Mouse (Mus musculus): Measurements from ENCODE around the gene Hc. TPM values are rescaled to one million over a fixed set of nuclear protein-coding genes. Genes with fewer than 3 reads are reported as not detected.

Hc gene
- polyA plus RNA-seq, 1 experiment from 2014 or later = 0.45 TPM

GRCm38 (mm10) chr2:35079166-35079565, 17.9 kb upstream of the Hc start:
- H3K4me3 ChIP-seq (replicated peaks) = no peak overlapping the region
- H3K4me1 ChIP-seq = no peaks in the 10 kb centered on the region
- ATAC-seq (ENCODE audit: low FRiP score) = no peak
- H3K9ac ChIP-seq = no peak overlapping the region
- H3K27me3 ChIP-seq = no peaks in the 10 kb centered on the region
- H3K9me3 ChIP-seq = no peaks in the 10 kb centered on the region
- H3K4me2 ChIP-seq = no peak overlapping the region
- no peaks in the 10 kb centered on the region for H3K36me3 ChIP-seq (replicated peaks)
- 71% methylated on average over 6 of the region's 6 CpGs for WGBS
- no peak overlapping the region for H3K27ac ChIP-seq

GRCm38 (mm10) chr2:35074328-35074727, 13.1 kb upstream of the Hc start:
- no peak overlapping the region for H3K9ac ChIP-seq
- H3K36me3 ChIP-seq (replicated peaks) = no peaks in the 10 kb centered on the region
- no peak overlapping the region for H3K27ac ChIP-seq
- no peak overlapping the region for H3K4me3 ChIP-seq (replicated peaks)
- no peaks in the 10 kb centered on the region for H3K27me3 ChIP-seq
- no peaks in the 10 kb centered on the region for H3K9me3 ChIP-seq
- no peak overlapping the region for H3K4me2 ChIP-seq
- ATAC-seq (ENCODE audit: low FRiP score) = no peak
- WGBS = 88% methylated on average over 3 of the region's 3 CpGs
- H3K4me1 ChIP-seq = no peaks in the 10 kb centered on the region

DNA sequence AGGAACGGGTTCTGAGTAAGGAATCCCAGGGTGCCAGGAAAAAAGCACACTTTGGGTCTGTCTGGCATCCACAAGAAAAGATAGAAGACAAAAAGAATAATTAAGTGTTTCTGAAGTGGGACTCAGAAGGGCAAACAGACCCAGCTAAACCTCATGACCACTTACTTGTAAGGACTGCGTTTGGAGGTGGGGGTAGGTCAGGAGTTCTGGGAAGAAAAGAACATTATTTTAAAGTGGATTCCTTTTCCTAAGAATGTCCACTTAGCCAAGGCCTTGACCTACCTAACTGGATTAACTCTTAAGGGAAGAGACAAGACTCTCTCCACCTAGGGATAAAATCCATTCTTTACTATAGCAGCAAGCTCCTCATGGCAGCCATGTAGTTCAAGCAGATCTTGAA, 11.3 kb upstream of the Hc start:
- H3K27ac ChIP-seq = no peak overlapping the region
- ATAC-seq (ENCODE audit: low FRiP score) = no peak
- WGBS = 64% methylated on average over 2 of the region's 2 CpGs

GRCm38 (mm10) chr2:35070275-35070674, 9.0 kb upstream of the Hc start:
- Histone ChIP-seq H3K4me2 (no peak overlapping the region), H3K9ac (no peak overlapping the region), H3K9me3 (no peaks in the 10 kb centered on the region), H3K27me3 (no peaks in the 10 kb centered on the region), H3K27ac (no peak overlapping the region), H3K4me3 (replicated peaks) (no peak overlapping the region), H3K36me3 (replicated peaks) (no peaks in the 10 kb centered on the region), H3K4me1 (no peaks in the 10 kb centered on the region)
- ATAC-seq (ENCODE audit: low FRiP score) = no peak
- WGBS = 78% methylated on average over 4 of the region's 4 CpGs

More for the DNA sequence above, 11.3 kb upstream of the Hc start:
- Histone ChIP-seq H3K9ac (no peak overlapping the region), H3K9me3 (no peaks in the 10 kb centered on the region), H3K4me1 (no peaks in the 10 kb centered on the region), H3K4me2 (no peak overlapping the region), H3K4me3 (replicated peaks) (no peak overlapping the region), H3K27me3 (no peaks in the 10 kb centered on the region), H3K36me3 (replicated peaks) (no peaks in the 10 kb centered on the region)

- Histone ChIP-seq H3K4me1 (no peaks in the 10 kb centered on the region), H3K27ac (no peak overlapping the region), H3K4me3 (replicated peaks) (no peak overlapping the region), H3K27me3 (no peaks in the 10 kb centered on the region), H3K4me2 (no peak overlapping the region), H3K9me3 (no peaks in the 10 kb centered on the region), H3K9ac (no peak overlapping the region), H3K36me3 (replicated peaks) (no peaks in the 10 kb centered on the region)
- ATAC-seq (ENCODE audit: low FRiP score) = no peak
- WGBS = 97% methylated on average over 1 of the region's 1 CpGs
These were observed 7.9 kb upstream of the Hc start for GRCm38 (mm10) chr2:35069124-35069523.

GRCm38 (mm10) chr2:35067117-35067516, 5.9 kb upstream of the Hc start:
- Histone ChIP-seq H3K36me3 (replicated peaks) (no peaks in the 10 kb centered on the region), H3K27me3 (no peaks in the 10 kb centered on the region), H3K27ac (no peak overlapping the region), H3K4me2 (no peak overlapping the region), H3K9ac (no peak overlapping the region), H3K4me1 (no peaks in the 10 kb centered on the region), H3K4me3 (replicated peaks) (no peak overlapping the region), H3K9me3 (no peaks in the 10 kb centered on the region)
- no peak for ATAC-seq (ENCODE audit: low FRiP score)
- WGBS = 90% methylated on average over 11 of the region's 11 CpGs

- H3K9me3 ChIP-seq = no peaks in the 10 kb centered on the region
- H3K36me3 ChIP-seq (replicated peaks) = no peaks in the 10 kb centered on the region
- H3K9ac ChIP-seq = no peak overlapping the region
- H3K4me3 ChIP-seq (replicated peaks) = no peak overlapping the region
- no peak overlapping the region for H3K4me2 ChIP-seq
- H3K4me1 ChIP-seq = no peaks in the 10 kb centered on the region
- ATAC-seq (ENCODE audit: low FRiP score) = no peak
- H3K27me3 ChIP-seq = no peaks in the 10 kb centered on the region
- no peak overlapping the region for H3K27ac ChIP-seq
- WGBS = 88% methylated on average over 13 of the region's 13 CpGs
These were observed 5.4 kb upstream of the Hc start for GRCm38 (mm10) chr2:35066525-35067082.

GRCm38 (mm10) chr2:35063333-35064030, 2.2 kb upstream of the Hc start:
- H3K4me1 ChIP-seq = no peaks in the 10 kb centered on the region
- no peak overlapping the region for H3K9ac ChIP-seq
- no peak for ATAC-seq (ENCODE audit: low FRiP score)
- no peaks in the 10 kb centered on the region for H3K36me3 ChIP-seq (replicated peaks)
- H3K4me3 ChIP-seq (replicated peaks) = no peak overlapping the region
- H3K27me3 ChIP-seq = no peaks in the 10 kb centered on the region
- no peak overlapping the region for H3K4me2 ChIP-seq
- WGBS = 89% methylated on average over 6 of the region's 6 CpGs
- H3K27ac ChIP-seq = no peak overlapping the region
- H3K9me3 ChIP-seq = no peaks in the 10 kb centered on the region

GRCm38 (mm10) chr2:35060897-35061296, 341 bp downstream of the Hc start:
- H3K4me1 ChIP-seq = no peaks in the 10 kb centered on the region
- no peak overlapping the region for H3K9ac ChIP-seq
- no peak overlapping the region for H3K4me3 ChIP-seq (replicated peaks)
- no peaks in the 10 kb centered on the region for H3K9me3 ChIP-seq
- no peaks in the 10 kb centered on the region for H3K27me3 ChIP-seq
- 85% methylated on average over 6 of the region's 6 CpGs for WGBS
- no peak for ATAC-seq (ENCODE audit: low FRiP score)
- H3K4me2 ChIP-seq = no peak overlapping the region
- H3K36me3 ChIP-seq (replicated peaks) = no peaks in the 10 kb centered on the region
- H3K27ac ChIP-seq = no peak overlapping the region

DNA sequence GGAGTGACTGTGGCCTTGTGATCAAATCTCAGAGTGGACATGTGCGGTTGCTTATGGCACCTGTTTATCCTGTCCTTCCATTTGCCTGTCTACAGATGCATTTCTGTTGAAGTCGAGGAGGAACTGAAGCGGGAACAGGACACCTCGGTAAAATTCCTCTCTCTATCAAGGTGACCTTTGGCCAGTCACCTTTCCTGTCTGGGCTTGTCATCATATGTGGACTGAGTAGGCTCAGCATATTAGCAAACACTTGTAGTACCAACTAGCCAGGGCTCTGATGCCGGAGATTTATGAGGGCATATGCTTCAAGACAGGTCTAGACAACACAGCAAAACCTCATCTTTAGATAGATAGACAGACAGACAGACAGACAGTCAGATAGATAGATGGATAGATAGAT, 982 bp downstream of the Hc start:
- Histone ChIP-seq H3K9ac (no peak overlapping the region), H3K4me3 (replicated peaks) (no peak overlapping the region), H3K9me3 (no peaks in the 10 kb centered on the region), H3K4me1 (no peaks in the 10 kb centered on the region), H3K36me3 (replicated peaks) (no peaks in the 10 kb centered on the region), H3K4me2 (no peak overlapping the region), H3K27ac (no peak overlapping the region), H3K27me3 (no peaks in the 10 kb centered on the region)
- ATAC-seq (ENCODE audit: low FRiP score) = no peak
- WGBS = 93% methylated on average over 5 of the region's 5 CpGs

DNA sequence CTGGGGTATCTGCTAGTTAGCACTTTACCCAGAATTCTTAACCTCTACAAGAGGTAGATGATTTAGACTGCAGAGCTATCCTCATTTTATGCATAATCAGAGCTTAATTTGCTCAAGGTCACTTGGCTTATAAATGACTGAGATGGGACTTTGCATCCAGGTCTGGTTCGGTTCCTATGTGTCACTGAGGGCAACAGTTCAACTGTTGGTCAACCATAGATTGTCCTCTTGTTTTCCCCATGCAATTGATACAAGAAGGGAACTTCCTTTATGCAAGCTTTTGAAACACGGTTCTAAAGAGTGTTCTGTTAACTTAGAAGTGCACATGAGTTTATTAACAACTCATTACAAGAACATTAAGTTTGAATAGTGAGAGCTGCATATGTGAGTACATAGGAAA, 2.9 kb downstream of the Hc start:
- no peaks in the 10 kb centered on the region for H3K27me3 ChIP-seq
- H3K27ac ChIP-seq = no peak overlapping the region
- H3K9me3 ChIP-seq = no peaks in the 10 kb centered on the region
- ATAC-seq (ENCODE audit: low FRiP score) = no peak
- no peak overlapping the region for H3K4me2 ChIP-seq
- no peak overlapping the region for H3K9ac ChIP-seq
- no peaks in the 10 kb centered on the region for H3K4me1 ChIP-seq
- H3K36me3 ChIP-seq (replicated peaks) = no peaks in the 10 kb centered on the region
- WGBS = 85% methylated on average over 2 of the region's 2 CpGs
- H3K4me3 ChIP-seq (replicated peaks) = no peak overlapping the region

DNA sequence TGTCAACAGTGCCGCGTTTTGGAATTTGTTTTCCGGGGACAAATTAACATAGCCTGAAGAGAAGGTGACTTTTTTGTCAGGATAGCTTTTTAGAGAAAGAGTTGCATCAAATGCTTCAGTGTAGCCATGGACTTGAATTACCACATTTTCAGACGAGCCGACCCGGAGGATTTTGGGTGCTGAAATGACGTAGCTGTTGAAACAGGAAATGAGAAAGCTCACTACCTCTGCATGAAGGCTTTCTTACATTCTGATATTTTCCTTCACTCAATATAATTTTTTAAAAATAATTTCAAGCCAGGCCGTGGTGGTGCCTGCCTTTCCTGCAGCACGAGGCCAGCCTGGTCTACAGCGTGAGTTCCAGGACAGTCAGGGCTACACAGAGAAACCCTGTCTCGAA, 4.0 kb downstream of the Hc start:
- Histone ChIP-seq H3K27ac (no peak overlapping the region), H3K4me1 (no peaks in the 10 kb centered on the region), H3K4me2 (no peak overlapping the region), H3K9ac (no peak overlapping the region), H3K4me3 (replicated peaks) (no peak overlapping the region), H3K27me3 (no peaks in the 10 kb centered on the region), H3K9me3 (no peaks in the 10 kb centered on the region), H3K36me3 (replicated peaks) (no peaks in the 10 kb centered on the region)
- no peak for ATAC-seq (ENCODE audit: low FRiP score)
- WGBS = 93% methylated on average over 11 of the region's 11 CpGs

- no peak for ATAC-seq (ENCODE audit: low FRiP score)
- Histone ChIP-seq H3K27me3 (no peaks in the 10 kb centered on the region), H3K9ac (no peak overlapping the region), H3K4me1 (no peaks in the 10 kb centered on the region), H3K36me3 (replicated peaks) (no peaks in the 10 kb centered on the region), H3K4me2 (no peak overlapping the region), H3K4me3 (replicated peaks) (no peak overlapping the region), H3K27ac (no peak overlapping the region), H3K9me3 (no peaks in the 10 kb centered on the region)
- 39% methylated on average over 5 of the region's 5 CpGs for WGBS
These were observed 12.4 kb downstream of the Hc start for GRCm38 (mm10) chr2:35048851-35049250.
